In the genomic region with DNA sequence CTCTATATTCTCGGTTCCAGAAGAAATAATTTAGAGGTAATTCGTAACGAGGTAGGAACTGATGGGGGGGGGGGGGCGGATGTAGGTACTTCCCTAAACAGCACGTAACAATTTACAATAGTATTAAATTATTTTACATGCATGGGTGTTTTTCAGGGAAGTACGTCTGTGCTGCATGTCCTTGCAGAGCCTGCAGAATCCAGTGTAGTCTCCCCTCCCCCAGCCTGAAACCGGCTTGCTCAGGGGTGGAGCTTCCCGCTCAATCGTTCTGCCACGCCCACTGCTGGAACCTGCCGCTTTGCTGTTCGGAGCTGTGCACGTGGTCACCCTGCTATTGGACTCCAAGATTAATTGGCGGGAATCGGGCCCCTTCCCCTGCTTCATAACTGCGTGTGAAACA, we compare ENCODE assay signal across 8 mouse cellular contexts.
A peak's percentile ranks its signal among the peaks of the same experiment; 100 is the strongest.
DNase-seq lines count a peak whose midpoint lies in the region; ATAC-seq and TF ChIP-seq lines count a peak whose summit lies in the region.
"Not testable (repeated sequence)": the region's sequence is repeated elsewhere in the genome, so short reads cannot be mapped to it uniquely, and the experiment has no call there.

No protein-coding gene starts in this region.

- not testable (repeated sequence) for H3K27ac ChIP-seq in embryonic facial prominence, embryonic 15.5 days (replicated peaks); heart, embryonic 14.5 days (replicated peaks in 1 of 2; ENCODE audit: control insufficient read depth in 1 of 2, insufficient read depth in 1 of 2, low read depth in 2 of 2, low read length in 2 of 2); intestine, embryonic 15.5 days; lung, embryonic 15.5 days; midbrain, postnatal 0 days (ENCODE audit: low read depth, low read length); stomach, postnatal 0 days (replicated peaks)

- not testable (repeated sequence) for TF ChIP-seq CTCF in midbrain, postnatal 0 days (IDR thresholded peaks at IDR 0.05); stomach, postnatal 0 days (IDR thresholded peaks at IDR 0.05; ENCODE audit: low read depth)

- not testable (repeated sequence) for ATAC-seq in embryonic facial prominence, embryonic 15.5 days (ENCODE audit: insufficient number of reproducible peaks, low FRiP score, low TSS enrichment, low read depth); heart, embryonic 14.5 days (ENCODE audit: insufficient number of reproducible peaks, insufficient read depth, low FRiP score, low read depth); lung, embryonic 15.5 days (ENCODE audit: borderline replicate concordance, extremely low read depth, low FRiP score, low TSS enrichment); midbrain, postnatal 0 days (ENCODE audit: low FRiP score)
- ATAC-seq in intestine, embryonic 15.5 days = peak; percentile 47; the same call in 1 of the 2 replicates
- ATAC-seq in stomach, postnatal 0 days (ENCODE audit: low FRiP score, low TSS enrichment) = 0 out of 2 replicates have a peak, but pooled peaks have one; percentile 35

- DNase-seq in adrenal gland, postnatal 14 days = peak; percentile 13
- DNase-seq in kidney, postnatal 4 days = peak; percentile 42 to 61
- not testable (repeated sequence) for DNase-seq in midbrain, postnatal 0 days (ENCODE audit: low spot score)
- DNase-seq in stomach, postnatal 0 days (ENCODE audit: low spot score) = peak; percentile 50

- H3K9me3 ChIP-seq in embryonic facial prominence, embryonic 15.5 days (replicated peaks); heart, embryonic 14.5 days (ENCODE audit: control insufficient read depth, low read length); intestine, embryonic 15.5 days; lung, embryonic 15.5 days; midbrain, postnatal 0 days (ENCODE audit: low read length); stomach, postnatal 0 days (ENCODE audit: control insufficient read depth, low read length): not testable (repeated sequence)

- 7% methylated on average over 16 of the region's 16 CpGs for whole genome bisulfite sequencing in embryonic facial prominence, embryonic 15.5 days
- 10% methylated on average over 16 of the region's 16 CpGs for WGBS in heart, embryonic 14.5 days
- 6% methylated on average over 16 of the region's 16 CpGs for WGBS in intestine, embryonic 15.5 days
- 9% methylated on average over 16 of the region's 16 CpGs for WGBS in lung, embryonic 15.5 days
- 9% methylated on average over 16 of the region's 16 CpGs for WGBS in midbrain, postnatal 0 days
- WGBS in stomach, postnatal 0 days = 7% methylated on average over 16 of the region's 16 CpGs

- peak overlapping the region; percentile 36 for H3K4me2 ChIP-seq in embryonic facial prominence, embryonic 15.5 days (replicated peaks)
- peak overlapping the region; percentile 34 for H3K4me2 ChIP-seq in heart, embryonic 14.5 days (ENCODE audit: low read length)
- peak overlapping the region; percentile 48 for H3K4me2 ChIP-seq in intestine, embryonic 15.5 days (replicated peaks)
- H3K4me2 ChIP-seq in lung, embryonic 15.5 days = peak overlapping the region; percentile 41
- H3K4me2 ChIP-seq in midbrain, postnatal 0 days (ENCODE audit: low read depth, low read length, poor library complexity, severe bottlenecking) = peak overlapping the region; percentile 40
- peak overlapping the region; percentile 28 for H3K4me2 ChIP-seq in stomach, postnatal 0 days (replicated peaks; ENCODE audit: low read depth)

- TF ChIP-seq EP300 in stomach, postnatal 0 days (optimal IDR thresholded peaks at IDR 0.05) = not testable (repeated sequence)

- peaks cover 41% of the 10 kb centered on the region for H3K27me3 ChIP-seq in embryonic facial prominence, embryonic 15.5 days
- peaks cover 30% of the 10 kb centered on the region for H3K27me3 ChIP-seq in heart, embryonic 14.5 days (ENCODE audit: control insufficient read depth, insufficient read depth, low read length)
- peaks cover 35% of the 10 kb centered on the region for H3K27me3 ChIP-seq in intestine, embryonic 15.5 days (replicated peaks)
- H3K27me3 ChIP-seq in lung, embryonic 15.5 days = peaks cover 38% of the 10 kb centered on the region
- peaks cover 16% of the 10 kb centered on the region; the same call in 1 of the 2 replicates for H3K27me3 ChIP-seq in midbrain, postnatal 0 days (ENCODE audit: insufficient read depth, low read length)
- H3K27me3 ChIP-seq in stomach, postnatal 0 days (ENCODE audit: control insufficient read depth, insufficient read depth, low read length) = not testable (repeated sequence)

- H3K9ac ChIP-seq in embryonic facial prominence, embryonic 15.5 days; heart, embryonic 14.5 days (ENCODE audit: low read length); intestine, embryonic 15.5 days; lung, embryonic 15.5 days; midbrain, postnatal 0 days (replicated peaks; ENCODE audit: low read length, poor library complexity, severe bottlenecking); stomach, postnatal 0 days (ENCODE audit: low read length): not testable (repeated sequence)

- H3K4me3 ChIP-seq in embryonic facial prominence, embryonic 15.5 days (replicated peaks) = peak overlapping the region; percentile 6
- not testable (repeated sequence) for H3K4me3 ChIP-seq in heart, embryonic 14.5 days (ENCODE audit: control insufficient read depth in 1 of 2, insufficient read depth in 1 of 2, low read depth in 1 of 2, low read length in 2 of 2); intestine, embryonic 15.5 days (replicated peaks); stomach, postnatal 0 days (ENCODE audit: low read depth, low read length)
- 0 out of 2 replicates have a peak overlapping the region, but pooled peaks have one; percentile 5 for H3K4me3 ChIP-seq in lung, embryonic 15.5 days
- peak overlapping the region; percentile 24; the same call in 1 of the 2 replicates for H3K4me3 ChIP-seq in midbrain, postnatal 0 days (ENCODE audit: low read depth, low read length)

- H3K36me3 ChIP-seq in embryonic facial prominence, embryonic 15.5 days; heart, embryonic 14.5 days (ENCODE audit: control insufficient read depth, insufficient read depth, low read length); intestine, embryonic 15.5 days; lung, embryonic 15.5 days; midbrain, postnatal 0 days (ENCODE audit: insufficient read depth, low read length); stomach, postnatal 0 days (ENCODE audit: control insufficient read depth, insufficient read depth, low read length): not testable (repeated sequence)

- peaks cover 15% of the 10 kb centered on the region for H3K4me1 ChIP-seq in embryonic facial prominence, embryonic 15.5 days
- not testable (repeated sequence) for H3K4me1 ChIP-seq in heart, embryonic 14.5 days (ENCODE audit: control insufficient read depth in 2 of 2, insufficient read depth in 2 of 2, low read length in 2 of 2); intestine, embryonic 15.5 days (replicated peaks); lung, embryonic 15.5 days; midbrain, postnatal 0 days (ENCODE audit: insufficient read depth, low read length); stomach, postnatal 0 days (replicated peaks; ENCODE audit: control insufficient read depth, insufficient read depth)
